Mouse (Mus musculus): Measurements from ENCODE around the gene Ptpn1. TPM values are rescaled to one million over a fixed set of nuclear protein-coding genes. Genes with fewer than 3 reads are reported as not detected.

Gene Ptpn1
- polyA plus RNA-seq, 1 experiment = 34.3 TPM

- Histone ChIP-seq H3K4me1 (ENCODE audit: control insufficient read depth, insufficient read depth, low read length) (peaks cover 42% of the 10 kb centered on the region), H3K4me3 (replicated peaks; ENCODE audit: control insufficient read depth, low read depth, low read length) (peak overlapping the region; percentile 25), H3K27ac (ENCODE audit: control insufficient read depth, insufficient read depth, low read depth, low read length, poor library complexity) (peak overlapping the region; percentile 93)
- WGBS = 9% methylated on average over 12 of the region's 12 CpGs
- TF ChIP-seq CTCF (IDR thresholded peaks at IDR 0.05; ENCODE audit: control insufficient read depth, insufficient read depth, low read length) = no peak
- TF ChIP-seq POLR2A (IDR thresholded peaks at IDR 0.05; ENCODE audit: borderline replicate concordance, control insufficient read depth, low read depth, low read length) = no peak
Measured at GRCm38 (mm10) chr2:167942926-167943633, 11.2 kb downstream of the Ptpn1 start.

GRCm38 (mm10) chr2:167944193-167944592, 12.3 kb downstream of the Ptpn1 start:
- H3K4me3 ChIP-seq (replicated peaks; ENCODE audit: control insufficient read depth, low read depth, low read length) = no peak overlapping the region
- H3K4me1 ChIP-seq (ENCODE audit: control insufficient read depth, insufficient read depth, low read length) = peaks cover 44% of the 10 kb centered on the region
- H3K27ac ChIP-seq (ENCODE audit: control insufficient read depth, insufficient read depth, low read depth, low read length, poor library complexity) = peak overlapping the region; percentile 21; the same call in 1 of the 2 replicates
- WGBS = 85% methylated on average over 3 of the region's 3 CpGs
- TF ChIP-seq CTCF (IDR thresholded peaks at IDR 0.05; ENCODE audit: control insufficient read depth, insufficient read depth, low read length) (no peak), POLR2A (IDR thresholded peaks at IDR 0.05; ENCODE audit: borderline replicate concordance, control insufficient read depth, low read depth, low read length) (no peak)

- no peak overlapping the region for H3K27ac ChIP-seq (ENCODE audit: control insufficient read depth, insufficient read depth, low read depth, low read length, poor library complexity)
- peaks cover 46% of the 10 kb centered on the region for H3K4me1 ChIP-seq (ENCODE audit: control insufficient read depth, insufficient read depth, low read length)
- TF ChIP-seq POLR2A (IDR thresholded peaks at IDR 0.05; ENCODE audit: borderline replicate concordance, control insufficient read depth, low read depth, low read length) = no peak
- no peak for TF ChIP-seq CTCF (IDR thresholded peaks at IDR 0.05; ENCODE audit: control insufficient read depth, insufficient read depth, low read length)
- H3K4me3 ChIP-seq (replicated peaks; ENCODE audit: control insufficient read depth, low read depth, low read length) = no peak overlapping the region
- 77% methylated on average over 5 of the region's 5 CpGs for WGBS
Measured at GRCm38 (mm10) chr2:167945451-167945850, 13.6 kb downstream of the Ptpn1 start.

- Histone ChIP-seq H3K4me1 (ENCODE audit: control insufficient read depth, insufficient read depth, low read length) (peaks cover 38% of the 10 kb centered on the region), H3K4me3 (replicated peaks; ENCODE audit: control insufficient read depth, low read depth, low read length) (no peak overlapping the region), H3K27ac (ENCODE audit: control insufficient read depth, insufficient read depth, low read depth, low read length, poor library complexity) (no peak overlapping the region)
- 59% methylated on average over 3 of the region's 3 CpGs for WGBS
- TF ChIP-seq CTCF (IDR thresholded peaks at IDR 0.05; ENCODE audit: control insufficient read depth, insufficient read depth, low read length) (no peak), POLR2A (IDR thresholded peaks at IDR 0.05; ENCODE audit: borderline replicate concordance, control insufficient read depth, low read depth, low read length) (no peak)
Measured at GRCm38 (mm10) chr2:167947251-167947650, 15.4 kb downstream of the Ptpn1 start.

- no peak overlapping the region for H3K4me3 ChIP-seq (replicated peaks; ENCODE audit: control insufficient read depth, low read depth, low read length)
- peak overlapping the region; percentile 59; the same call in 1 of the 2 replicates for H3K27ac ChIP-seq (ENCODE audit: control insufficient read depth, insufficient read depth, low read depth, low read length, poor library complexity)
- TF ChIP-seq POLR2A (IDR thresholded peaks at IDR 0.05; ENCODE audit: borderline replicate concordance, control insufficient read depth, low read depth, low read length) (no peak), CTCF (IDR thresholded peaks at IDR 0.05; ENCODE audit: control insufficient read depth, insufficient read depth, low read length) (no peak)
- H3K4me1 ChIP-seq (ENCODE audit: control insufficient read depth, insufficient read depth, low read length) = peaks cover 35% of the 10 kb centered on the region
- WGBS = 42% methylated on average over 6 of the region's 6 CpGs
Measured at GRCm38 (mm10) chr2:167948047-167948446, 16.2 kb downstream of the Ptpn1 start.

GRCm38 (mm10) chr2:167948557-167948956, 16.7 kb downstream of the Ptpn1 start:
- peaks cover 30% of the 10 kb centered on the region for H3K4me1 ChIP-seq (ENCODE audit: control insufficient read depth, insufficient read depth, low read length)
- no peak overlapping the region for H3K4me3 ChIP-seq (replicated peaks; ENCODE audit: control insufficient read depth, low read depth, low read length)
- WGBS = 46% methylated on average over 13 of the region's 13 CpGs
- H3K27ac ChIP-seq (ENCODE audit: control insufficient read depth, insufficient read depth, low read depth, low read length, poor library complexity) = peak overlapping the region; percentile 59; the same call in 1 of the 2 replicates
- TF ChIP-seq CTCF (IDR thresholded peaks at IDR 0.05; ENCODE audit: control insufficient read depth, insufficient read depth, low read length) = no peak
- TF ChIP-seq POLR2A (IDR thresholded peaks at IDR 0.05; ENCODE audit: borderline replicate concordance, control insufficient read depth, low read depth, low read length) = no peak

GRCm38 (mm10) chr2:167949250-167949649, 17.4 kb downstream of the Ptpn1 start:
- WGBS = 3% methylated on average over 6 of the region's 6 CpGs
- TF ChIP-seq CTCF (IDR thresholded peaks at IDR 0.05; ENCODE audit: control insufficient read depth, insufficient read depth, low read length) (no peak), POLR2A (IDR thresholded peaks at IDR 0.05; ENCODE audit: borderline replicate concordance, control insufficient read depth, low read depth, low read length) (no peak)
- no peak overlapping the region for H3K4me3 ChIP-seq (replicated peaks; ENCODE audit: control insufficient read depth, low read depth, low read length)
- peaks cover 29% of the 10 kb centered on the region for H3K4me1 ChIP-seq (ENCODE audit: control insufficient read depth, insufficient read depth, low read length)
- peak overlapping the region; percentile 59 for H3K27ac ChIP-seq (ENCODE audit: control insufficient read depth, insufficient read depth, low read depth, low read length, poor library complexity)

GRCm38 (mm10) chr2:167949808-167950207, 18.0 kb downstream of the Ptpn1 start:
- Histone ChIP-seq H3K4me1 (ENCODE audit: control insufficient read depth, insufficient read depth, low read length) (peaks cover 25% of the 10 kb centered on the region), H3K27ac (ENCODE audit: control insufficient read depth, insufficient read depth, low read depth, low read length, poor library complexity) (peak overlapping the region; percentile 59)
- WGBS = 31% methylated on average over 2 of the region's 2 CpGs

More at GRCm38 (mm10) chr2:167949808-167950207, 18.0 kb downstream of the Ptpn1 start:
- TF ChIP-seq POLR2A (IDR thresholded peaks at IDR 0.05; ENCODE audit: borderline replicate concordance, control insufficient read depth, low read depth, low read length) (no peak), CTCF (IDR thresholded peaks at IDR 0.05; ENCODE audit: control insufficient read depth, insufficient read depth, low read length) (no peak)
- H3K4me3 ChIP-seq (replicated peaks; ENCODE audit: control insufficient read depth, low read depth, low read length) = no peak overlapping the region

Measured in bone marrow, adult 2 months (tissue).